Mouse (Mus musculus) ES-E14 (cell line): ENCODE results near the gene Aldob.

Experiments used
- MAFK ChIP-seq: IDR thresholded peaks from 2 replicates; pipeline ENCODE4 v1.6.1; 2014; ENCODE audit warnings: mild to moderate bottlenecking, low read depth, low read length, inconsistent platforms; ENCODE audit not compliant: insufficient read depth
- ZC3H11A ChIP-seq: IDR thresholded peaks from 2 replicates; pipeline ENCODE4 v1.6.1; 2012; ENCODE audit warnings: low read depth, mild to moderate bottlenecking, inconsistent platforms, low read length, borderline replicate concordance
- ZNF384 ChIP-seq: IDR thresholded peaks from 2 replicates; pipeline ENCODE4 v1.6.1; 2012; ENCODE audit warnings: low read depth, low read length, inconsistent platforms

DNA sequence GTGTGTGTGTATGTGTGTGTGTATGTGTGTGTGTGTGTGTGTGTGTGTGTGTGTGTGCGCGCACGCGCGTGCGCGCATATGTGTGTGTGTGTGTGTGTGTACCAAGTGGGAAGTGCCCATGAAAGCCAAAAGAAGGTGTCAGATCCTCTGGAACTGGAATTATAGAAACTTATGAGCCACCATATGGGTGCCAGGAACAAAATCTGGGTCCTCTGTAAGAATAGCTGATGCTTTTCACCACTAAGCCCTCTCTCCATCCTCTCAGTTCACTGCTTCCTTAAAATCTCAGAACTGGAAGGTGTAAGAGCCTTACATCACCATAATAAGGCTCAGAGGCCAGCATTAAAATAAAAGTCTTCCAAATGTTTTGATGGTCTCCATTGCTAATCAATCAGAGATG, 8.0 kb upstream of the Aldob start:
- no peak for TF ChIP-seq ZNF384
- TF ChIP-seq ZC3H11A: no peak
- TF ChIP-seq MAFK: no peak
